Comparison of ENCODE assay signal across 9 mouse cellular contexts in genomic region chr12:99952928-99953327, GRCm38 (mm10). TPM values are rescaled to one million over a fixed set of nuclear protein-coding genes. Genes with fewer than 3 reads are reported as not detected.
DNase-seq lines count a peak whose midpoint lies in the region; ATAC-seq lines count a peak whose summit lies in the region.
"Had no signal": no experiment of that assay in that cellular context is flagged by ENCODE, and none has a peak within 500 bp of the region (broad histone marks: within the 10 kb centered on the region; RNA-seq: fewer than 3 reads in every experiment).

No protein-coding gene starts in this region.

- no peaks in the 10 kb centered on the region for H3K27me3 ChIP-seq in heart, embryonic 12.5 days (replicated peaks)

- intact Hi-C loops in heart, postnatal 10 days (cut with DNase I), result loop anchor here (1.0 kb wide), 1 partner anchor 153 kb away; no protein-coding TSS in a partner anchor

- DNase-seq in heart, postnatal 10 days, result peak; percentile 65 to 76
- DNase-seq in B cell, adult 2 months, result peak; percentile 81 to 82
- peak; percentile 60 for DNase-seq in gastrocnemius, adult 18-20 months (ENCODE audit: low spot score)
- DNase-seq in layer of hippocampus, postnatal 25 days (ENCODE audit: extremely low spot score in 1 of 2, low spot score in 1 of 2), result peak; percentile 51 to 79
- peak; percentile 22 to 23 for DNase-seq in thymus, postnatal 36 days

- H3K4me3 ChIP-seq in heart, embryonic 12.5 days, result no peak overlapping the region

- H3K4me2 ChIP-seq in heart, embryonic 12.5 days, result no peak overlapping the region

- no peak for ATAC-seq in heart, embryonic 12.5 days (ENCODE audit: insufficient number of reproducible peaks, low FRiP score)
- ATAC-seq in cerebellum, adult (ENCODE audit: insufficient number of reproducible peaks, low FRiP score, low TSS enrichment), result peak; percentile 45; the same call in 1 of the 2 replicates
- peak; percentile 69 for ATAC-seq in megakaryocyte-erythroid progenitor cell, adult 5-6 weeks (replicated peaks; ENCODE audit: low FRiP score, low TSS enrichment, poor library complexity, severe bottlenecking)

- peaks cover 7% of the 10 kb centered on the region for H3K4me1 ChIP-seq in heart, embryonic 12.5 days (replicated peaks)

- no peak overlapping the region for H3K9ac ChIP-seq in heart, embryonic 12.5 days

- no peak overlapping the region for H3K27ac ChIP-seq in heart, embryonic 12.5 days (ENCODE audit: poor library complexity, severe bottlenecking)

- WGBS in heart, embryonic 12.5 days, result 58% methylated on average over 7 of the region's 7 CpGs

- H3K36me3 ChIP-seq in heart, embryonic 12.5 days, result peaks cover 12% of the 10 kb centered on the region

- no peaks in the 10 kb centered on the region for H3K9me3 ChIP-seq in heart, embryonic 12.5 days (replicated peaks)

RNA-seq across cellular contexts. Expression of gene Kcnk13, which starts 11.4 kb away (rescaled TPM):
- total RNA-seq in heart, postnatal 10 days (2021), result under 1 TPM; 0.62 to 0.74 TPM
- polyA plus RNA-seq in heart, embryonic 12.5 days (2016; fragmentation: Nextera tagmentation; extraction: Ambion mirVana), result 0.12 and 0.27 TPM in 2 replicates
- total RNA-seq in gastrocnemius, adult 18-20 months (2021), result under 1 TPM in 1 of 2 experiments, not detected in 1; 0.07 TPM
- total RNA-seq in layer of hippocampus, postnatal 25 days (2021), result 1 to 10 TPM; 6.8 to 6.9 TPM
- not detected in 2 replicates for total RNA-seq in megakaryocyte-erythroid progenitor cell, adult 5-6 weeks (2014; fragmentation: Nextera tagmentation)
- 0.38 TPM in 1 of 2 replicates, not detected in the other for total RNA-seq in megakaryocyte-erythroid progenitor cell, adult 5-6 weeks (2017)
- total RNA-seq: hematopoietic stem cell, adult 5-6 weeks had no signal

Comparison
In these comparisons a context has a peak if more than half of its experiments do, and no peak if none do; other contexts are left out.
1. DNase-seq: peak in every context shown above with its lines; median percentile 82 in B cell, adult 2 months; 70 in heart, postnatal 10 days; 65 in layer of hippocampus, postnatal 25 days; 60 in gastrocnemius, adult 18-20 months; 22 in thymus, postnatal 36 days.
2. RNA of gene Kcnk13, which starts 11.4 kb away (total RNA-seq): 6.8 to 6.9 TPM in layer of hippocampus, postnatal 25 days; 0.62 to 0.74 TPM in heart, postnatal 10 days, 0.07 TPM in gastrocnemius, adult 18-20 months and 0.38 TPM in megakaryocyte-erythroid progenitor cell, adult 5-6 weeks; every median in the first group is over 4 times any median in the second.